Mouse (Mus musculus) heart, postnatal 25 days (tissue): ENCODE measurements around the gene Ccz1. TPM values are rescaled to one million over a fixed set of nuclear protein-coding genes. Genes with fewer than 3 reads are reported as not detected.
"Not testable (repeated sequence)": the region's sequence is repeated elsewhere in the genome, so short reads cannot be mapped to it uniquely, and the experiment has no call there.

Experiments
- DNase-seq: peaks from one replicate; pipeline ENCODE4 v3.0.0; 2022; ENCODE audit warnings: low spot score
- intact Hi-C: fragments of 180-260 bp; cut with DNase I; formaldehyde crosslinking; loops from one replicate; pipeline ENCODE4 v1.15.1; 2025
- total RNA-seq, 2 experiments: library from RNA; stranded (reverse); gene quantifications; 2 replicates each; pipeline ENCODE4 v1.2.3; 2021

The Ccz1 gene
- total RNA-seq: 10 to 100 TPM; 25.0 to 26.0 TPM

- peak; percentile 61 for DNase-seq
- intact Hi-C loops: no loop called here
Observed at GRCm38 (mm10) chr5:144014551-144015311, at the start of gene Ccz1. Gene Ccz1 (minus strand): TSS chr5:144014877.

- intact Hi-C loops: no loop called here
- no peak for DNase-seq
Observed at GRCm38 (mm10) chr5:144064093-144064492, 49.4 kb upstream of the Ccz1 start.

- no peak for DNase-seq
- intact Hi-C loops: no loop called here
Observed at GRCm38 (mm10) chr5:144054340-144054739, 39.7 kb upstream of the Ccz1 start.

GRCm38 (mm10) chr5:144053450-144053849 lies 38.8 kb upstream of the Ccz1 start:
- no peak for DNase-seq
- intact Hi-C loops: no loop called here

- intact Hi-C loops: no loop called here
- no peak for DNase-seq
Observed at GRCm38 (mm10) chr5:144051268-144051667, 36.6 kb upstream of the Ccz1 start.

- intact Hi-C loops: no loop called here
Observed at GRCm38 (mm10) chr5:144049881-144050280, 35.2 kb upstream of the Ccz1 start.

GRCm38 (mm10) chr5:144047324-144047723 lies 32.6 kb upstream of the Ccz1 start:
- DNase-seq: no peak
- intact Hi-C loops: no loop called here

More at GRCm38 (mm10) chr5:144049881-144050280, 35.2 kb upstream of the Ccz1 start:
- DNase-seq: no peak

GRCm38 (mm10) chr5:144043166-144043565 lies 28.5 kb upstream of the Ccz1 start:
- no peak for DNase-seq
- intact Hi-C loops: loop anchor here (5.0 kb wide), 1 partner anchor 54 kb away; no protein-coding TSS in a partner anchor

- peak; percentile 18 for DNase-seq
- intact Hi-C loops: loop anchor here (1.0 to 5.0 kb wide), 3 partner anchors 56 to 174 kb away; no protein-coding TSS in a partner anchor
Observed at GRCm38 (mm10) chr5:144040720-144041364, 26.2 kb upstream of the Ccz1 start.

- no peak for DNase-seq
- intact Hi-C loops: loop anchor here (1.0 to 5.0 kb wide), 3 partner anchors 57 to 175 kb away; no protein-coding TSS in a partner anchor
Observed at GRCm38 (mm10) chr5:144039886-144040285, 25.2 kb upstream of the Ccz1 start.

- DNase-seq: no peak
- intact Hi-C loops: no loop called here
Observed at GRCm38 (mm10) chr5:144039156-144039675, 24.5 kb upstream of the Ccz1 start.

GRCm38 (mm10) chr5:144036952-144037351 lies 22.3 kb upstream of the Ccz1 start:
- intact Hi-C loops: no loop called here

GRCm38 (mm10) chr5:144034567-144034966 lies 19.9 kb upstream of the Ccz1 start:
- intact Hi-C loops: no loop called here
- no peak for DNase-seq

More at GRCm38 (mm10) chr5:144036952-144037351, 22.3 kb upstream of the Ccz1 start:
- no peak for DNase-seq

- no peak for DNase-seq
- intact Hi-C loops: no loop called here
Observed at GRCm38 (mm10) chr5:144032491-144032890, 17.8 kb upstream of the Ccz1 start.

GRCm38 (mm10) chr5:144026620-144027263 lies 12.1 kb upstream of the Ccz1 start, which contains the start of gene Ocm:
Gene Ocm (minus strand): TSS chr5:144026670.
- DNase-seq: no peak
- intact Hi-C loops: no loop called here

- intact Hi-C loops: no loop called here
- DNase-seq: no peak
Observed at GRCm38 (mm10) chr5:144015845-144016244, 1.2 kb upstream of the Ccz1 start.

GRCm38 (mm10) chr5:144015312-144015650 lies 604 bp upstream of the Ccz1 start:
- intact Hi-C loops: no loop called here
- DNase-seq: no peak

GRCm38 (mm10) chr5:144013366-144014134 lies 1.1 kb downstream of the Ccz1 start:
- intact Hi-C loops, DNase-seq: not testable (repeated sequence)

- DNase-seq: no peak
- intact Hi-C loops: no loop called here
Observed at GRCm38 (mm10) chr5:144002461-144003192, 12.1 kb downstream of the Ccz1 start.
